Mouse (Mus musculus): ENCODE results near the gene Sh3bgrl. TPM values are rescaled to one million over a fixed set of nuclear protein-coding genes. Genes with fewer than 3 reads are reported as not detected.

The Sh3bgrl gene
- polyA plus RNA-seq, 1 experiment from 2014 or later, result 89.2 TPM

DNA sequence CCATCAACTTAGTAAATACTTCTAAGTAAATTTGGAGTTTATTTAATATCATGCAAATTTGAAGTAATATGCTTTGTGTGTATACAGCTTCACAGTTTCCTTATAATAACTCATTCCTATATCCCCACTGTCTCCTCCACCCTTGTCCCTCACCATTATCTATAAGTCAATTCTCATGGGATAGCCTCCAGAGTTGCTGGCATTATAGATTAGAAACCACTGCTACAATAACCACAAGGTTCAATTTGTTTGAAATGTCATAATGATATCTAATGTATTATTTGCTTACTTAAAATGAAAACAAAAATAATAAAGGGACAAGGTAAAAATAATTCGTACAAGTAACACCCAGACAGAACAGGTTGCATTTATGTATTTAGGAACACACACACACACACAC lies 31.7 kb downstream of the Sh3bgrl start:
- H3K36me3 ChIP-seq (ENCODE audit: control insufficient read depth, insufficient read depth, low read length), result no peaks in the 10 kb centered on the region
- ATAC-seq (replicated peaks; ENCODE audit: low FRiP score), result peak; percentile 71; the same call in 1 of the 2 replicates
- H3K27me3 ChIP-seq (replicated peaks; ENCODE audit: control insufficient read depth, insufficient read depth, low read length), result no peaks in the 10 kb centered on the region
- no peak overlapping the region for H3K4me2 ChIP-seq
- no peak for DNase-seq (ENCODE audit: low spot score)
- H3K9me3 ChIP-seq (ENCODE audit: control insufficient read depth, low read length), result no peaks in the 10 kb centered on the region
- H3K4me3 ChIP-seq (ENCODE audit: low read depth, low read length), result no peak overlapping the region
- H3K9ac ChIP-seq (ENCODE audit: low read depth, low read length), result no peak overlapping the region
- H3K27ac ChIP-seq (ENCODE audit: low read depth, low read length), result no peak overlapping the region
- WGBS, result 58% methylated on average over 1 of the region's 1 CpGs
- no peaks in the 10 kb centered on the region; the same call in 1 of the 2 replicates for H3K4me1 ChIP-seq (replicated peaks; ENCODE audit: control insufficient read depth, insufficient read depth, low read length)

DNA sequence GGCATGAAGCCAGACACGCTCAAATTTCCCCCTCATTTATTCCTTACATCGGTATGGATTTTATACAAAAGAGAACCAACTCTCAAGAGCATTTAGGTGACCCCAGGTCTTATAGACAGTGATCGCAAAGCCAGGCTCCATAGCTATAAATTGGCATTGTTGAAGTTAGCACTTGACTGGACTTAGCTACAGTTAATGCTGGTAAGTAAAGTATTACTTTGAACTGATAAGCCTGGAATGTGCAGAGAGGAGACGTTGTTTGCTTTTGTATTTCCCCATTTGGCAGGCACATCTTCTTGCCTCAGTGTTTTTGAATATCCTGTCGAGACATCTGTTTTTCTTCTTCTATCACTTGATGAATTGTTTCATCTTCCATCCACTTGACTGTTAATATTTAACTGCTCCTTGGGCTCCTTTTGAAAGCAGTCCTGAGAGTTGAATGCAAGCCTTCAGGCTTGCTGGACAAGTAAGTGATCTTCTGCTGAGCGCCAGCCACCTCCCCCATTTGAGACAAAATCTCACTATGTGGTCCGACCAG lies 32.5 kb downstream of the Sh3bgrl start:
- H3K4me2 ChIP-seq, result no peak overlapping the region; the same call in 1 of the 2 replicates
- H3K9me3 ChIP-seq (ENCODE audit: control insufficient read depth, low read length), result no peaks in the 10 kb centered on the region
- WGBS, result 55% methylated on average over 7 of the region's 7 CpGs
- ATAC-seq (replicated peaks; ENCODE audit: low FRiP score) (no peak; the same call in 1 of the 2 replicates), DNase-seq (ENCODE audit: low spot score) (no peak)
- no peaks in the 10 kb centered on the region for H3K27me3 ChIP-seq (replicated peaks; ENCODE audit: control insufficient read depth, insufficient read depth, low read length)
- H3K9ac ChIP-seq (ENCODE audit: low read depth, low read length), result no peak overlapping the region
- H3K27ac ChIP-seq (ENCODE audit: low read depth, low read length), result no peak overlapping the region; the same call in none of the 2 replicates
- no peaks in the 10 kb centered on the region for H3K36me3 ChIP-seq (ENCODE audit: control insufficient read depth, insufficient read depth, low read length)
- no peaks in the 10 kb centered on the region; the same call in 1 of the 2 replicates for H3K4me1 ChIP-seq (replicated peaks; ENCODE audit: control insufficient read depth, insufficient read depth, low read length)
- H3K4me3 ChIP-seq (ENCODE audit: low read depth, low read length), result no peak overlapping the region

DNA sequence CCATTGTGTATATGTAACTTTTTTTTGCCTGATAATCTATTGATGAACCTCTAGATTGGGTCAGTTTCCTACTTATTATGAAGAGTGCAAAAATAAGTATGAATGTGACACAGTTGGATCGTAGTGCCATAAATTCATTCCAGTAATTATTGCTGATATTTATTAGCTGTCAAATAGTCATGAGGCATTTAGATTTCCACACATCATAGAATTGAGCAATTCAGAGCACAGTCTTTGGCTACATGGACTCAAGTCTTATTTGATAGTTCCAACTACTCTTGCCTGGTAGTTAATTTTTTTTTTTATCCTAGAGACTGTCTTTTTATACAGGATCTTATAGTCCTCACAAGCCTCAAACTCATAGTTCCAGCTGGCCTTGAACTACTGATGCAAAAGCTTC lies 34.9 kb downstream of the Sh3bgrl start:
- H3K4me2 ChIP-seq, result no peak overlapping the region
- ATAC-seq (replicated peaks; ENCODE audit: low FRiP score) (no peak), DNase-seq (ENCODE audit: low spot score) (no peak)
- no peaks in the 10 kb centered on the region for H3K27me3 ChIP-seq (replicated peaks; ENCODE audit: control insufficient read depth, insufficient read depth, low read length)
- H3K9me3 ChIP-seq (ENCODE audit: control insufficient read depth, low read length), result no peaks in the 10 kb centered on the region
- H3K4me1 ChIP-seq (replicated peaks; ENCODE audit: control insufficient read depth, insufficient read depth, low read length), result no peaks in the 10 kb centered on the region; the same call in 1 of the 2 replicates
- no peaks in the 10 kb centered on the region for H3K36me3 ChIP-seq (ENCODE audit: control insufficient read depth, insufficient read depth, low read length)
- WGBS, result 87% methylated on average over 1 of the region's 1 CpGs
- no peak overlapping the region for H3K27ac ChIP-seq (ENCODE audit: low read depth, low read length)
- H3K4me3 ChIP-seq (ENCODE audit: low read depth, low read length), result no peak overlapping the region
- H3K9ac ChIP-seq (ENCODE audit: low read depth, low read length), result no peak overlapping the region

DNA sequence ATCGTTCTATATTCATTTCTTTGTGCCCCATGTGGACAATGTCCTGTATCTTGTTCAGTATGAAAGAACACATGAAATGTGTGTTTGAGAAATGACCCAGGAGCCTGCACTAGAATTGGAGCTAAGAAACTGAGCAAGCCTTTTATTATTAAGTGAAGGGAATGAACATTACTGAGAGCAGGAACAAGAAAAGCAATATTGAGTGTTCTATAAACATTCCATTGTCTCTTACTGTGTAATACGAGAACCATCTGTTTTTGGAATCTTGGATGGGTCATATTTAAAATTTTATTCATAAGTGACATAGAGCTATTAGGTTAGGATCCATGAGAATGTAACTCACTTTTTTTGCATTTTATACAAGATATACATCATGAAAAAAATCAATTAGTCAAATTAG lies 36.7 kb downstream of the Sh3bgrl start:
- Histone ChIP-seq H3K27me3 (replicated peaks; ENCODE audit: control insufficient read depth, insufficient read depth, low read length) (no peaks in the 10 kb centered on the region), H3K36me3 (ENCODE audit: control insufficient read depth, insufficient read depth, low read length) (no peaks in the 10 kb centered on the region), H3K4me1 (replicated peaks; ENCODE audit: control insufficient read depth, insufficient read depth, low read length) (no peaks in the 10 kb centered on the region; the same call in 1 of the 2 replicates), H3K4me3 (ENCODE audit: low read depth, low read length) (no peak overlapping the region), H3K4me2 (no peak overlapping the region), H3K9me3 (ENCODE audit: control insufficient read depth, low read length) (no peaks in the 10 kb centered on the region), H3K9ac (ENCODE audit: low read depth, low read length) (no peak overlapping the region), H3K27ac (ENCODE audit: low read depth, low read length) (no peak overlapping the region)
- DNase-seq (ENCODE audit: low spot score) (no peak), ATAC-seq (replicated peaks; ENCODE audit: low FRiP score) (no peak)
- WGBS, result 84% methylated on average over 2 of the region's 2 CpGs

DNA sequence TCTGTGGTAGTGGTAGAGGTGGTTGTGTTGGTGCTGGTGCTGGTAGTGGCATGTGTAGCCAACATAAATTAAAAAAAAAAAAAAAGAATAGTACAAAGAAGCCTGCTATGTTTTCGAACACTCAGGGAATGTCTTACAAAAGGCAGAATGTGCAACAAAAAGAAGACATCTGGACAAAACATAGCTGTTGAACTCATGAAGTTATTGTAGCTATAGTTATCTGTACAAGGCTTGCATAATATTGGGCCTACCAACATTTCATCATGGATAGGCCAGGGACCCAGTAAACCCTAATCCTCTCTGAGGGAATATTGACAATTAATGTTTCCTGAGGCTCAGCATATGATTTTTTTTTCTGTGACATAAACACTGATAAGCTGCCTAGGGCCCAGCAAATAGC lies 37.3 kb downstream of the Sh3bgrl start:
- H3K27ac ChIP-seq (ENCODE audit: low read depth, low read length), result no peak overlapping the region
- H3K9me3 ChIP-seq (ENCODE audit: control insufficient read depth, low read length), result no peaks in the 10 kb centered on the region
- no peak overlapping the region for H3K9ac ChIP-seq (ENCODE audit: low read depth, low read length)
- H3K4me3 ChIP-seq (ENCODE audit: low read depth, low read length), result no peak overlapping the region
- H3K4me1 ChIP-seq (replicated peaks; ENCODE audit: control insufficient read depth, insufficient read depth, low read length), result no peaks in the 10 kb centered on the region; the same call in 1 of the 2 replicates
- H3K36me3 ChIP-seq (ENCODE audit: control insufficient read depth, insufficient read depth, low read length), result no peaks in the 10 kb centered on the region
- DNase-seq (ENCODE audit: low spot score) (no peak), ATAC-seq (replicated peaks; ENCODE audit: low FRiP score) (no peak)
- 95% methylated on average over 1 of the region's 1 CpGs for WGBS
- no peak overlapping the region for H3K4me2 ChIP-seq
- no peaks in the 10 kb centered on the region for H3K27me3 ChIP-seq (replicated peaks; ENCODE audit: control insufficient read depth, insufficient read depth, low read length)

DNA sequence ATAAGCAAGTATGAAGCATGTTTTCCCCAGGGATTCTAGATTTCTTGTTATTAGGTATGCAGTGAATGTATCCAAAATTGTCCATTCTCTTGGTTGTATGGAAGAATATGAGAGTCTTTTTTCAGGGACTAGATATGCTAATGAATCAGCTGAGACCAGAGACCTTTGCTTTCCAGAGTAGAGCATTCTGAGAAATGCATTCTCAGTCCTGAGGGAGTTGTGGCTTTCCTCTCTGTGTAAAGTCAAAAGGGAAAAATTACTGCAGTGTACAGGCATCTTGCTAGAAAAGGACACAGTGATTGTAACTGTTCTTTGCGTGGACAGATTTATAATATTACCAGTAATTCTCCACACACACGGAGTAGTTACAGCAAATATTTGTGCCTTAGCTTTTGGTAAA lies 38.3 kb downstream of the Sh3bgrl start:
- DNase-seq (ENCODE audit: low spot score) (no peak), ATAC-seq (replicated peaks; ENCODE audit: low FRiP score) (no peak)
- Histone ChIP-seq H3K4me2 (no peak overlapping the region), H3K36me3 (ENCODE audit: control insufficient read depth, insufficient read depth, low read length) (no peaks in the 10 kb centered on the region), H3K27me3 (replicated peaks; ENCODE audit: control insufficient read depth, insufficient read depth, low read length) (no peaks in the 10 kb centered on the region), H3K27ac (ENCODE audit: low read depth, low read length) (no peak overlapping the region), H3K9ac (ENCODE audit: low read depth, low read length) (no peak overlapping the region), H3K9me3 (ENCODE audit: control insufficient read depth, low read length) (no peaks in the 10 kb centered on the region), H3K4me1 (replicated peaks; ENCODE audit: control insufficient read depth, insufficient read depth, low read length) (no peaks in the 10 kb centered on the region), H3K4me3 (ENCODE audit: low read depth, low read length) (no peak overlapping the region)
- WGBS, result 79% methylated on average over 2 of the region's 2 CpGs

- Histone ChIP-seq H3K9me3 (ENCODE audit: control insufficient read depth, low read length) (no peaks in the 10 kb centered on the region), H3K27ac (ENCODE audit: low read depth, low read length) (no peak overlapping the region), H3K36me3 (ENCODE audit: control insufficient read depth, insufficient read depth, low read length) (no peaks in the 10 kb centered on the region), H3K9ac (ENCODE audit: low read depth, low read length) (no peak overlapping the region), H3K27me3 (replicated peaks; ENCODE audit: control insufficient read depth, insufficient read depth, low read length) (no peaks in the 10 kb centered on the region), H3K4me2 (no peak overlapping the region), H3K4me1 (replicated peaks; ENCODE audit: control insufficient read depth, insufficient read depth, low read length) (no peaks in the 10 kb centered on the region), H3K4me3 (ENCODE audit: low read depth, low read length) (no peak overlapping the region)
- DNase-seq (ENCODE audit: low spot score) (no peak), ATAC-seq (replicated peaks; ENCODE audit: low FRiP score) (no peak)
Observed at GRCm38 (mm10) chrX:109136306-109136705, 41.1 kb downstream of the Sh3bgrl start.

DNA sequence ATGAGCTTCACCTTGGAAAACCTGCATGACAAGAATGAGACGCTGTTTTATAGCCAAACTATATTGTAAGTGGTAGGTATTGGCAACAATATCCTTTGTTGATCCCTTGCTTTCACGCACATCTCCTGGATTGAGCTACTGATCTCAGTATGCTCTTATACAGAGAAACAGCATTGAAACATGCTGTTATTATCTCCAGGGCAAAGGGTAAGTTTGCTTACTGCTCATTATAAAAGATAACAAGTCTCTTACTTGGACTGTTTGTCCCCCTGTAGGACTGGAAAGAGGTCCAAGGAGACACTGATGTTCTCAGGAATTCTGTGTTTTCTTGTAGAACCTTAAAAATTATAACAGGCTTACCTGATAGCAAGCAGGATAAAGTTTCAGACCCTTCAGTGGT lies 41.7 kb downstream of the Sh3bgrl start:
- no peaks in the 10 kb centered on the region for H3K9me3 ChIP-seq (ENCODE audit: control insufficient read depth, low read length)
- ATAC-seq (replicated peaks; ENCODE audit: low FRiP score), result no peak
- H3K4me1 ChIP-seq (replicated peaks; ENCODE audit: control insufficient read depth, insufficient read depth, low read length), result no peaks in the 10 kb centered on the region
- H3K9ac ChIP-seq (ENCODE audit: low read depth, low read length), result no peak overlapping the region
- WGBS, result 74% methylated on average over 2 of the region's 2 CpGs
- H3K4me2 ChIP-seq, result no peak overlapping the region
- no peaks in the 10 kb centered on the region for H3K36me3 ChIP-seq (ENCODE audit: control insufficient read depth, insufficient read depth, low read length)
- no peak overlapping the region for H3K4me3 ChIP-seq (ENCODE audit: low read depth, low read length)
- H3K27ac ChIP-seq (ENCODE audit: low read depth, low read length), result no peak overlapping the region
- DNase-seq (ENCODE audit: low spot score), result no peak
- no peaks in the 10 kb centered on the region for H3K27me3 ChIP-seq (replicated peaks; ENCODE audit: control insufficient read depth, insufficient read depth, low read length)

DNA sequence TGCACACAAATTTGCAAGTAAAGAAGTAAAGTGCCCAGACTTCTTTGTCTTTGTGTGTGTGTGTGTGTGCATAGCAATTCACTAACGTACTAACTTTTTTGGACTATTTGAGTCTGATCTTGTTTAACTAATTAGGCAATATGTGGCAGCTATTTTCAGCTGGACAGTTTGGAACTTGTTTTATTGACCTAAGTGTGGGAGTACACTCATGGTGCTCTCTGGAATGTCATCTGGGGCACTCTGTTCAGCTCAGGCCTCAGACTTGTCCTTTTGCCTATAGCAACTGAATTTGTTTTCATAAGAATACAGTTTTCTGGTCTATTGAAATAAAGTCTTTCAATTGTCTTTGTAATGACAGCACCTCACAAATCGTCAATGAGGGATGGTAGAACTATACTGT lies 42.1 kb downstream of the Sh3bgrl start:
- H3K4me1 ChIP-seq (replicated peaks; ENCODE audit: control insufficient read depth, insufficient read depth, low read length), result no peaks in the 10 kb centered on the region
- no peak overlapping the region for H3K4me3 ChIP-seq (ENCODE audit: low read depth, low read length)
- no peaks in the 10 kb centered on the region for H3K36me3 ChIP-seq (ENCODE audit: control insufficient read depth, insufficient read depth, low read length)
- DNase-seq (ENCODE audit: low spot score), result no peak
- no peak overlapping the region for H3K4me2 ChIP-seq
- ATAC-seq (replicated peaks; ENCODE audit: low FRiP score), result no peak
- 62% methylated on average over 2 of the region's 2 CpGs for WGBS
- no peaks in the 10 kb centered on the region for H3K27me3 ChIP-seq (replicated peaks; ENCODE audit: control insufficient read depth, insufficient read depth, low read length)
- no peaks in the 10 kb centered on the region for H3K9me3 ChIP-seq (ENCODE audit: control insufficient read depth, low read length)
- no peak overlapping the region for H3K27ac ChIP-seq (ENCODE audit: low read depth, low read length)
- no peak overlapping the region for H3K9ac ChIP-seq (ENCODE audit: low read depth, low read length)

Data from liver, embryonic 11.5 days (tissue).